Mouse (Mus musculus): Measurements from ENCODE around the gene Eef2.

- TF ChIP-seq EP300 (IDR thresholded peaks at IDR 0.05; ENCODE audit: low read depth) (no peak), CTCF (IDR thresholded peaks at IDR 0.05; ENCODE audit: low read depth) (no peak)
Observed at GRCm38 (mm10) chr10:81138821-81139528, 37.5 kb upstream of the Eef2 start.
